Mouse (Mus musculus) hindbrain, postnatal 0 days (tissue): ENCODE results near the gene Acap1. TPM values are rescaled to one million over a fixed set of nuclear protein-coding genes. Genes with fewer than 3 reads are reported as not detected.

Experiments used
- ATAC-seq: fragments of 200-750 bp; cut with Nextera tagmentation; 2 replicates; pipeline ENCODE4 v1.8.0; 2017; ENCODE audit warnings: mild to moderate bottlenecking, moderate TSS enrichment, moderate library complexity
- DNase-seq: peaks from one replicate; pipeline ENCODE4 v3.0.0-alpha.2; 2015; ENCODE audit warnings: low spot score
- H3K27ac ChIP-seq: fragments of 300-500 bp; sonication (generic); 2 replicates; pipeline ENCODE4 v1.5.1; 2014; ENCODE audit warnings: mild to moderate bottlenecking
- H3K27me3 ChIP-seq: fragments of 300-500 bp; sonication (generic); 2 replicates; pipeline ENCODE4 v1.6.1; 2014; ENCODE audit warnings: low read length, mixed read lengths; ENCODE audit not compliant: insufficient read depth
- H3K36me3 ChIP-seq: fragments of 300-500 bp; sonication (generic); 2 replicates; pipeline ENCODE4 v1.6.1; 2014; ENCODE audit warnings: low read length, mixed read lengths; ENCODE audit not compliant: insufficient read depth
- H3K4me1 ChIP-seq: fragments of 300-500 bp; sonication (generic); 2 replicates; pipeline ENCODE4 v1.6.1; 2014; ENCODE audit warnings: antibody characterized with exemption, low read length, mixed read lengths; ENCODE audit not compliant: insufficient read depth
- H3K4me2 ChIP-seq: fragments of 300-500 bp; sonication (generic); 2 replicates; pipeline ENCODE4 v1.6.1; 2014; ENCODE audit warnings: low read depth, mild to moderate bottlenecking, low read length, moderate library complexity, mixed read lengths
- H3K4me3 ChIP-seq: fragments of 300-500 bp; sonication (generic); 2 replicates; pipeline ENCODE4 v1.5.1; 2014; ENCODE audit warnings: low read length
- H3K9ac ChIP-seq: fragments of 300-500 bp; sonication (generic); replicated peaks from 2 replicates; pipeline ENCODE4 v1.6.1; 2014; ENCODE audit warnings: mild to moderate bottlenecking, low read length, moderate library complexity, mixed read lengths
- H3K9me3 ChIP-seq: fragments of 300-500 bp; sonication (generic); 2 replicates; pipeline ENCODE4 v1.6.1; 2016; ENCODE audit warnings: low read length, mixed read lengths
- CTCF ChIP-seq: IDR thresholded peaks from 2 replicates; pipeline ENCODE4 v1.5.1; 2016; ENCODE audit warnings: antibody characterized with exemption, control low read depth, low read depth
- WGBS: fragments of 180-500 bp; shearing (Covaris S2); extraction: QIAGEN DNeasy Blood & Tissue Kit; methylation state at CpG from one replicate; pipeline ENCODE4 v1.1.7; 2014; 5-methylcytosine and 5-hydroxymethylcytosine counted together
- polyA plus RNA-seq: library from polyadenylated mRNA; unstranded; fragments of >200 nt; fragmentation: Nextera tagmentation; extraction: Ambion mirVana; gene quantifications from 2 replicates; pipeline ENCODE4 v1.2.1, GENCODE M21; 2015
- total RNA-seq: library from RNA; depleted of rRNA; stranded (reverse); fragments of >200 nt; gene quantifications from 2 replicates; pipeline ENCODE4 v1.2.3, GENCODE M21; 2014

Acap1 gene
- total and polyA plus RNA-seq, 2 experiments from 2014 or later = 0.21 TPM; not detected in 1

DNA sequence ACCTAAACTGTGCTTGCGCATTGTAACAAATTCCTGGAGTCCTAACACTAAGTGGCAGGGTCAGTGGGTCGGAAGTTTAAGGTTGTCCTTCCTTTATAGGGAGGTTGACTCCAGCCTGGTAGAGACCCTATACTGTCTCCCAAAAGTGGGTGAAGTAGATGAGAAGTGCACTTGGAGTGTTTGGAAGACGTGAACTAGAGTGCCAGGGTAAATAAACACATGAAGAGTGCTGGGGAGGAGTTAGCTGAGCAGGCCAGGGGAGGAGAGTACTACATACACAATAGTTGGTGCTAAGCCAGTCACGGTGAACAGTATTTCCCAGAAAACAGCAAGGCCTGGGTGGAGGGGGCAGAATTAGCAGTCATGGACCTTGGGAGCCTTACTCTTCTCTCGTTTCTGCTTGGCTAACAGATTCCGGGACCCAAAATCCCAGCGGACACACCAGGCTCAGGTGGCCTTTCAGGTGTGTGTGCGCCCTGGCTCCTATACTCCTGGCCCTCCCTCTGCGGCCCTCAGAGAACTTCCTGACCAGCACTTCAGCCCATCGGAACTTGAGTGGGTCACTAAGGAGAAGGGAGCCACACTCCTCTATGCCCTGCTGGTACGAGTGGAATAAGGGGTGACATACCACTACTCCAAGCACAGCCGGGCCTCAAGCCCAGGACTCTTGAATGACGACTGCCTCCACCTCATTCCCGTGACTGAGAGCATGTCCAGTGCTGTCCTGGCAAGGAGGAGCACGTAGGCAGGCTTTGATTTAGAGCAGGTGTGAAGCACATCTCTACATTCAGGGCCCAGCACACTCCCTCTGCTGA lies 17.6 kb upstream of the Acap1 start:
- WGBS = 80% methylated on average over 15 of the region's 15 CpGs
- ATAC-seq (no peak), DNase-seq (no peak)
- Histone ChIP-seq H3K4me1 (peaks cover 8% of the 10 kb centered on the region; the same call in 1 of the 2 replicates), H3K4me3 (peak overlapping the region; percentile 84), H3K4me2 (peak overlapping the region; percentile 97), H3K27me3 (no peaks in the 10 kb centered on the region), H3K36me3 (peaks cover 70% of the 10 kb centered on the region), H3K9me3 (no peaks in the 10 kb centered on the region), H3K9ac (peak overlapping the region; percentile 93; the same call in 1 of the 2 replicates), H3K27ac (peak overlapping the region; percentile 91; the same call in 1 of the 2 replicates)
- TF ChIP-seq CTCF = no peak

- Histone ChIP-seq H3K9ac (no peak overlapping the region), H3K4me1 (peaks cover 8% of the 10 kb centered on the region; the same call in 1 of the 2 replicates), H3K27ac (no peak overlapping the region), H3K36me3 (peaks cover 70% of the 10 kb centered on the region), H3K4me2 (no peak overlapping the region), H3K4me3 (no peak overlapping the region), H3K27me3 (no peaks in the 10 kb centered on the region), H3K9me3 (no peaks in the 10 kb centered on the region)
- no peak for ATAC-seq
- DNase-seq = no peak
- TF ChIP-seq CTCF = no peak
- 96% methylated on average over 6 of the region's 6 CpGs for WGBS
Measured at GRCm38 (mm10) chr11:69911701-69912100, 16.4 kb upstream of the Acap1 start.

GRCm38 (mm10) chr11:69910781-69911560 lies 15.6 kb upstream of the Acap1 start:
- Histone ChIP-seq H3K4me1 (peaks cover 8% of the 10 kb centered on the region; the same call in 1 of the 2 replicates), H3K4me2 (no peak overlapping the region), H3K27ac (no peak overlapping the region), H3K27me3 (no peaks in the 10 kb centered on the region), H3K9ac (no peak overlapping the region), H3K9me3 (no peaks in the 10 kb centered on the region), H3K36me3 (peaks cover 72% of the 10 kb centered on the region), H3K4me3 (no peak overlapping the region)
- ATAC-seq (no peak), DNase-seq (no peak)
- 93% methylated on average over 17 of the region's 17 CpGs for WGBS
- TF ChIP-seq CTCF = no peak

- Histone ChIP-seq H3K9me3 (no peaks in the 10 kb centered on the region), H3K4me2 (no peak overlapping the region), H3K9ac (no peak overlapping the region), H3K36me3 (peaks cover 74% of the 10 kb centered on the region), H3K27me3 (no peaks in the 10 kb centered on the region), H3K27ac (no peak overlapping the region), H3K4me1 (peaks cover 8% of the 10 kb centered on the region; the same call in 1 of the 2 replicates), H3K4me3 (no peak overlapping the region)
- TF ChIP-seq CTCF = no peak
- 97% methylated on average over 8 of the region's 8 CpGs for WGBS
- ATAC-seq = no peak
- no peak for DNase-seq
Measured at GRCm38 (mm10) chr11:69910177-69910576, 14.8 kb upstream of the Acap1 start.

GRCm38 (mm10) chr11:69909174-69909573 lies 13.8 kb upstream of the Acap1 start:
- ATAC-seq = no peak
- 90% methylated on average over 5 of the region's 5 CpGs for WGBS
- no peak for DNase-seq
- Histone ChIP-seq H3K9me3 (no peaks in the 10 kb centered on the region), H3K27me3 (no peaks in the 10 kb centered on the region), H3K9ac (no peak overlapping the region), H3K36me3 (peaks cover 78% of the 10 kb centered on the region), H3K27ac (no peak overlapping the region), H3K4me2 (no peak overlapping the region), H3K4me1 (peaks cover 3% of the 10 kb centered on the region; the same call in 1 of the 2 replicates), H3K4me3 (no peak overlapping the region)
- no peak for TF ChIP-seq CTCF

DNA sequence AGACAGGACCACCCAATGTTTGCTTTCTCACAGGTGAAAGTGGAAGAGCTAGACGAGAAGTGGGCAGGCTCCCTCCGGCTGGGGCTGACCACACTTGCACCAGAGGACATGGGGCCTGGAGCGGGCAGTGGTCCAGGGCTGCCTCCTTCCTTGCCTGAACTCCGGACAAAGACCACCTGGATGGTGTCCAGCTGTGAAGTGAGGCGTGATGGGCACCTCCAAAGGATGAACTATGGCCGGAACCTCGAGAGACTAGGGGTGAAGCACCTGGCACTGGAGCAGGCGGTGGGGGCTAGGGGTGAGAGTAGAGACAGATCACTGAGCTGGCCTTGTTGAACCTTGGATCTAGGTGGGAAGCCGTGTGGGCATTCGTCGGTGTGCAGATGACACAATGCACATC lies 13.3 kb upstream of the Acap1 start:
- no peak for DNase-seq
- TF ChIP-seq CTCF = no peak
- Histone ChIP-seq H3K27ac (no peak overlapping the region), H3K27me3 (no peaks in the 10 kb centered on the region), H3K9me3 (no peaks in the 10 kb centered on the region), H3K4me1 (peaks cover 3% of the 10 kb centered on the region; the same call in 1 of the 2 replicates), H3K36me3 (peaks cover 83% of the 10 kb centered on the region), H3K4me3 (no peak overlapping the region), H3K9ac (no peak overlapping the region), H3K4me2 (no peak overlapping the region)
- ATAC-seq = no peak
- WGBS = 92% methylated on average over 11 of the region's 11 CpGs
